Mouse (Mus musculus): ENCODE data around the gene Psmb8.

- TF ChIP-seq CTCF (IDR thresholded peaks at IDR 0.05; ENCODE audit: extremely low read depth, insufficient read depth, insufficient read length, insufficient replicate concordance) = no peak
- no peak for TF ChIP-seq POLR2A (IDR thresholded peaks at IDR 0.05; ENCODE audit: low read depth, low read length)
These were observed 8.5 kb upstream of the Psmb8 start for GRCm38 (mm10) chr17:34188986-34189385.
